Mouse (Mus musculus) kidney, postnatal 0 days (tissue): ENCODE data around the gene Dnajc30. TPM values are rescaled to one million over a fixed set of nuclear protein-coding genes. Genes with fewer than 3 reads are reported as not detected.

Source experiments
- ATAC-seq: fragments of 200-750 bp; cut with Nextera tagmentation; replicated peaks from 2 replicates; pipeline ENCODE4 v1.8.0; 2017; ENCODE audit warnings: low read depth, moderate number of reproducible peaks, moderate TSS enrichment, moderate library complexity; ENCODE audit not compliant: low FRiP score
- DNase-seq: peaks from one replicate; pipeline ENCODE4 v3.0.0-alpha.2; 2016; ENCODE audit warnings: low spot score
- H3K27ac ChIP-seq: fragments of 300-500 bp; sonication (generic); 2 replicates; pipeline ENCODE4 v1.5.1; 2014; ENCODE audit warnings: mild to moderate bottlenecking
- H3K27me3 ChIP-seq: fragments of 300-500 bp; sonication (generic); 2 replicates; pipeline ENCODE4 v1.6.1; 2014; ENCODE audit warnings: low read length, mixed read lengths; ENCODE audit not compliant: insufficient read depth
- H3K36me3 ChIP-seq: fragments of 300-500 bp; sonication (generic); 2 replicates; pipeline ENCODE4 v1.6.1; 2014; ENCODE audit warnings: low read length, mixed read lengths; ENCODE audit not compliant: insufficient read depth
- H3K4me1 ChIP-seq: fragments of 300-500 bp; sonication (generic); replicated peaks from 2 replicates; pipeline ENCODE4 v1.6.1; 2014; ENCODE audit warnings: antibody characterized with exemption, low read length, mixed read lengths; ENCODE audit not compliant: insufficient read depth
- H3K4me2 ChIP-seq: fragments of 300-500 bp; sonication (generic); 2 replicates; pipeline ENCODE4 v1.6.1; 2014; ENCODE audit warnings: mild to moderate bottlenecking, low read length, moderate library complexity, mixed read lengths
- H3K4me3 ChIP-seq: fragments of 300-500 bp; sonication (generic); replicated peaks from 2 replicates; pipeline ENCODE4 v1.5.1; 2014; ENCODE audit warnings: low read depth, low read length
- H3K9ac ChIP-seq: fragments of 300-500 bp; sonication (generic); 2 replicates; pipeline ENCODE4 v1.6.1; 2014; ENCODE audit warnings: low read depth, low read length
- H3K9me3 ChIP-seq: fragments of 300-500 bp; sonication (generic); replicated peaks from 2 replicates; pipeline ENCODE4 v1.6.1; 2016; ENCODE audit warnings: low read length, inconsistent platforms, mixed read lengths
- CTCF ChIP-seq: IDR thresholded peaks from 2 replicates; pipeline ENCODE4 v1.5.1; 2016; ENCODE audit warnings: antibody characterized with exemption, low read depth, mild to moderate bottlenecking, moderate library complexity
- WGBS: fragments of 180-500 bp; shearing (Covaris S2); extraction: QIAGEN DNeasy Blood & Tissue Kit; methylation state at CpG from one replicate; pipeline ENCODE4 v1.1.7; 2014; 5-methylcytosine and 5-hydroxymethylcytosine counted together
- polyA plus RNA-seq: library from polyadenylated mRNA; unstranded; fragments of >200 nt; fragmentation: Nextera tagmentation; extraction: Ambion mirVana; gene quantifications from 2 replicates; pipeline ENCODE4 v1.2.1, GENCODE M21; 2015

Dnajc30 gene
- polyA plus RNA-seq, 1 experiment from 2014 or later, result 42.4 TPM

GRCm38 (mm10) chr5:135073349-135074150 lies 9.5 kb downstream of the Dnajc30 start:
- no peaks in the 10 kb centered on the region; the same call in 1 of the 2 replicates for H3K4me1 ChIP-seq
- H3K4me2 ChIP-seq, result no peak overlapping the region
- H3K36me3 ChIP-seq, result peaks cover 10% of the 10 kb centered on the region; the same call in 1 of the 2 replicates
- peak overlapping the region; percentile 35; the same call in 1 of the 2 replicates for H3K9ac ChIP-seq
- H3K4me3 ChIP-seq, result no peak overlapping the region
- no peak for ATAC-seq
- H3K9me3 ChIP-seq, result no peaks in the 10 kb centered on the region
- TF ChIP-seq CTCF, result no peak
- no peak for DNase-seq
- WGBS, result 28% methylated on average over 26 of the region's 26 CpGs
- H3K27ac ChIP-seq, result no peak overlapping the region
- no peaks in the 10 kb centered on the region for H3K27me3 ChIP-seq

- Histone ChIP-seq H3K9me3 (no peaks in the 10 kb centered on the region), H3K27ac (no peak overlapping the region), H3K27me3 (no peaks in the 10 kb centered on the region), H3K36me3 (peaks cover 10% of the 10 kb centered on the region; the same call in 1 of the 2 replicates), H3K4me2 (no peak overlapping the region), H3K4me3 (no peak overlapping the region), H3K4me1 (no peaks in the 10 kb centered on the region; the same call in 1 of the 2 replicates), H3K9ac (no peak overlapping the region)
- ATAC-seq (no peak), DNase-seq (no peak)
- 69% methylated on average over 4 of the region's 4 CpGs for WGBS
- peak; percentile 39; the same call in 1 of the 2 replicates for TF ChIP-seq CTCF
Measured at GRCm38 (mm10) chr5:135075655-135076054, 11.7 kb downstream of the Dnajc30 start.

DNA sequence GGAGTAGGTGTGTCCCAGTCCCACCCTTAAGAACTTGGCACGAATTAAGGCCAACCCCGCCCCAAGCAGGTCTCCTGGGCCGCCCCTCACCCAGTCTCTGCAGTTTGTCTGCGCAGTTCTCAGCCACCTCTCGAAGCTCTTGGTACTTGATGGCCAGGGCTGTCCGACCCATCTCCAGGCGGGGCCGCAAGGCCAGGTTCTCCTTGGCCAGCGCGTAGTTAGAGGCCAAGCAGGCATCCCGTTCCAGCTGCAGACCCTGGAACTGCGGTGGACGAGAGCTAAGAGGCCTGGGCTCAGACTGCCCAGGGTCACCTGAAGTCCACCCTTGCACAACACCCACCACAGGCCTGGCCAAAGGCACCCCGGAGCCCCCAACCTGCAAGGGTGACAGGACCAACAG lies 12.4 kb downstream of the Dnajc30 start:
- TF ChIP-seq CTCF, result no peak
- H3K4me2 ChIP-seq, result peak overlapping the region; percentile 91
- peaks cover 10% of the 10 kb centered on the region; the same call in 1 of the 2 replicates for H3K36me3 ChIP-seq
- no peaks in the 10 kb centered on the region; the same call in 1 of the 2 replicates for H3K4me1 ChIP-seq
- H3K27me3 ChIP-seq, result no peaks in the 10 kb centered on the region
- no peak overlapping the region for H3K4me3 ChIP-seq
- H3K9me3 ChIP-seq, result no peaks in the 10 kb centered on the region
- H3K9ac ChIP-seq, result peak overlapping the region; percentile 96; the same call in 1 of the 2 replicates
- H3K27ac ChIP-seq, result peak overlapping the region; percentile 90
- 70% methylated on average over 14 of the region's 14 CpGs for WGBS
- no peak for DNase-seq
- ATAC-seq, result no peak

GRCm38 (mm10) chr5:135076931-135077505 lies 13.0 kb downstream of the Dnajc30 start:
- no peaks in the 10 kb centered on the region for H3K9me3 ChIP-seq
- DNase-seq (peak; percentile 86), ATAC-seq (peak; percentile 48; the same call in 1 of the 2 replicates)
- peak overlapping the region; percentile 96 for H3K9ac ChIP-seq
- H3K36me3 ChIP-seq, result peaks cover 10% of the 10 kb centered on the region; the same call in 1 of the 2 replicates
- WGBS, result 17% methylated on average over 14 of the region's 14 CpGs
- H3K4me2 ChIP-seq, result peak overlapping the region; percentile 91
- H3K4me3 ChIP-seq, result peak overlapping the region; percentile 98
- no peaks in the 10 kb centered on the region; the same call in 1 of the 2 replicates for H3K4me1 ChIP-seq
- H3K27ac ChIP-seq, result peak overlapping the region; percentile 90
- no peak for TF ChIP-seq CTCF
- no peaks in the 10 kb centered on the region for H3K27me3 ChIP-seq

DNA sequence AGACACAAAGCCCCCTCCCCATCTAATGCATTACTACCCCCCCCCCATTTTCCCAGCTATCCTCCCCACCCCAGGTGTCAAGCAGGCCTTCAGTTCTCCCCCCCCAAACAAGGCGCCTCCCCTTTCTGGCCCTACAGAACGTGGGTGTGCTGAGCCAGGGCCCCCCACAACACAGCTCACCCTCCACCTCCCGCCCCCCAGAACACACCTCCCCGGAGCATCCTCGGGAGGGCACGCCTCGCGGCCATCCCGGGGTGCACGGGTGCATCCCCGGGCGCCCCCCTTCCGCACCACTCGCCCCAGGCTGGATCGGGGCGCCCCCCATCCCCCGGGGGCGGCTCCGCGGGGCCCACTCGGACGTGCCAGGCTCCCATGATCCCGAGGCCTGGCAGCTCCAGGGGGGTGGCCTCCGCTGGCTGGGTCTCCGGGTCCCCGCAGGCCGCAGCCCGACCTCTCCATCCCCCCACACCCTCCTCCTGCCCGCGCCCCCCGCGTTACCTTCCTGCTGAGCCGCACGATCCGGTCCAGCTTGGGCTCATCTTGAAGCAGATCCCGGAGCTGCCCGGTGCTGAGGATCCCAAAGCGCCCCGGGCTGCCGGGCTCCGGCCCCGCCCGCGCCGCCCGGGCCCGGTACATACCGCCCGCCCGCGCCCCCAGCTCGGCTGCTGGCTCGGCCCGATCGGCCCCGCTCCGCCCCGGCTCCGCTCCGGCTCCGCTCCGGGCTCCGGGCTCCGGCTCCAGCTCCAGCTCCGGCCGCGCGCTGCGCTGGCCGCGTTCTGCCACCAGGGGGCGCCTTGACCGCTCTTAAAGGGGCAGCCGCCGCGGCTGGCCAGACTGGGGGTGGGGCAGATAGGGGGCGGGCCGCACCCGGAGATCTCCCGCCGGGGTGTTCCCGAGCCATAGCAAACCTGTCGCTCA lies 13.8 kb downstream of the Dnajc30 start, which contains the start of gene Vps37d:
Gene Vps37d (minus strand): TSS at position 703 of the 918 bp plus-strand sequence.
- DNase-seq, result peak; percentile 91
- WGBS, result under 1% methylated on average over 61 of the region's 83 CpGs
- Histone ChIP-seq H3K27ac (peak within 1 kb of the TSS; percentile 90), H3K9ac (peak within 1 kb of the TSS; percentile 96), H3K36me3 (peaks cover 2% of the 10 kb centered on the region; the same call in 1 of the 2 replicates), H3K4me1 (no peaks in the 10 kb centered on the region; the same call in 1 of the 2 replicates), H3K9me3 (no peaks in the 10 kb centered on the region), H3K4me3 (peak within 1 kb of the TSS; percentile 98), H3K27me3 (no peaks in the 10 kb centered on the region), H3K4me2 (peak within 1 kb of the TSS; percentile 91)
- ATAC-seq, result peak; percentile 80
- peak; percentile 87 for TF ChIP-seq CTCF
